Mouse (Mus musculus) macrophage (primary cell): ENCODE results near the gene Magi2. TPM values are rescaled to one million over a fixed set of nuclear protein-coding genes. Genes with fewer than 3 reads are reported as not detected.

ENCODE experiments used
- H3K27ac ChIP-seq: fragments of 350-480 bp; formaldehyde crosslinking; 2 replicates; pipeline ENCODE4 v1.9.0; 2021
- H3K36me3 ChIP-seq: fragments of 350-480 bp; formaldehyde crosslinking; 2 replicates; pipeline ENCODE4 v1.9.0; 2021; ENCODE audit errors: inconsistent target
- H3K4me3 ChIP-seq: fragments of 350-480 bp; formaldehyde crosslinking; 2 replicates; pipeline ENCODE4 v1.9.0; 2021; ENCODE audit errors: inconsistent target
- H3K79me2 ChIP-seq: fragments of 350-480 bp; formaldehyde crosslinking; 2 replicates; pipeline ENCODE4 v1.9.0; 2021; ENCODE audit errors: inconsistent target
- WGBS: methylation state at CpG from one replicate; pipeline ENCODE4 v1.1.7; 2026; ENCODE audit warnings: inconsistent platforms; ENCODE audit not compliant: missing documents; 5-methylcytosine and 5-hydroxymethylcytosine counted together
- polyA plus RNA-seq: library from polyadenylated mRNA; stranded (reverse); fragments of 250-400 nt; gene quantifications from 3 replicates; pipeline ENCODE4 v1.2.4, GENCODE M21; 2018; ENCODE audit warnings: inconsistent platforms
- total RNA-seq, 78 experiments: library from RNA; depleted of rRNA; stranded (reverse); fragments of 250-400 nt; gene quantifications; 1 replicate in 9 of 78; 2 replicates in 24 of 78; 3 replicates in 43 of 78; 4 replicates in 2 of 78; pipeline ENCODE4 v1.2.4; 2018; ENCODE audit warnings: inconsistent platforms in 56 of 78

Gene Magi2
- 1 to 10 TPM in 3 of 26 experiments, under 1 TPM in 20, not detected in 3; 0.12 to 2.6 (median 0.59) TPM for total RNA-seq (2018; cell fraction: chromatin; rRNA removed)
- total RNA-seq (2018; cell fraction: cytosol; rRNA removed) = under 1 TPM; 0.18 to 1.00 (median 0.37) TPM
- 1 to 10 TPM in 11 of 26 experiments, under 1 TPM in 14, not detected in 1; 0.18 to 4.1 (median 0.82) TPM for total RNA-seq (2018; cell fraction: nucleus; rRNA removed)
- 0.22 to 0.93 TPM (median 0.43 TPM) in 3 replicates for polyA plus RNA-seq

DNA sequence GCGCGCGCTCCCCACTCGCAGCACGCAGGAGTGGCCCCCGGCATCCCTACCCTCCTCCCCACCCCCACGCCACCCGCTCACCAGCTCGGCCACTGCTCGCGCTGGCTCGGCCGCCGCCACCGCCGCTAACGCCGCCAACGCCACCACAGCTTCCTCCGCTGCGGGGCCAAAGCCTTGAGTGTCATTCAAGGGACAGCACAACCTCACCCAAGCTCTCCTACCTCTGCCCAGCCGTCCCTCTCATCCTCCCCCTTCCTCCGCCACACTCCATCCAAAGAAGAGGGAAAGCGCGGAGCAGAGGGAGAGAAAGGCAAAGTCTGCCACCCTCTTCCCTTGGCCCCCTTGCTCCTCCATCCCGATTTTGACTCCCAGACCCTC is at the start of gene Magi2:
Gene Magi2 (plus strand): TSS at position 171 of the 378 bp plus-strand sequence.
- Histone ChIP-seq H3K79me2 (no peaks in the 10 kb centered on the region), H3K27ac (no peak within 1 kb of the TSS), H3K4me3 (no peak within 1 kb of the TSS), H3K36me3 (no peaks in the 10 kb centered on the region)
- 2% methylated on average over 16 of the region's 26 CpGs for WGBS

DNA sequence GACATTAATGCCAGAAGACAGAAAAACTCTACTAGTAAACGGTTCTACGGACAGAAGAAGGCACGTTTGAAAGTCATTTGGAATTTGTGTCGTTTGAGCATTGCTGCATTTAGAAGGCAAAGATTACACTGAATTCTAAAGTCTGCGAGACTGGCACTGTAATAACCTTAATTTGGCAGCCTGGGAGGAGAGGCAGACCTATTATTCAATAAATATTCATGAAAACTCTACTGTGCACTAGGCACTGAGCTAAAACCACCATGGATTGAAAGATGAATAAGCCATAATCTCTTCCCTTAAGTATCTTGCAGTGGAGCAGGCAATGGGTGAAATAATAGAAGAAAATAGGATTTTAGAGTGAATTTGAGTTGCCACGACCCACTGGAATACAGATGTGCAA is 48.2 kb upstream of the Magi2 start:
- Histone ChIP-seq H3K27ac (no peak overlapping the region), H3K36me3 (no peaks in the 10 kb centered on the region), H3K79me2 (no peaks in the 10 kb centered on the region), H3K4me3 (no peak overlapping the region)
- 80% methylated on average over 6 of the region's 6 CpGs for WGBS

DNA sequence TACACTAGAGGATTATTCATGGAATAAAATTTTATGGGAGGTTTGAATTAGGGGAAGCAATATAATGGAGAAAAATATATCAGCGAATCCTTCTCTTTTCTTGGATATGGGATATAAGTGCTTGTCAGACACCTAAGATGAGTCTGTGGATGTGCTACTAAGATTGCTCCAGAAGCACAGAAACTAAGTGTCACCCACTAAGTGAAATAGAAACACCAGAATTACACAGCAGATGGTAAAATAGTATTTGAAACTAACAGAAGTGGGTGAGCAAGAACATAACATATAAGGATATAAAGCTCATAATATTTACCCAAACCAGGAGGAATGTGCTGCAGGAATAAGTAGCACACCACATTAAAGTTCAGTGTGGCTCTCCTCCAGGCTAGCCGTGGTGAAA is 40.7 kb upstream of the Magi2 start:
- H3K36me3 ChIP-seq = no peaks in the 10 kb centered on the region
- WGBS = 89% methylated on average over 2 of the region's 2 CpGs
- no peak overlapping the region for H3K4me3 ChIP-seq
- no peak overlapping the region for H3K27ac ChIP-seq
- no peaks in the 10 kb centered on the region for H3K79me2 ChIP-seq

DNA sequence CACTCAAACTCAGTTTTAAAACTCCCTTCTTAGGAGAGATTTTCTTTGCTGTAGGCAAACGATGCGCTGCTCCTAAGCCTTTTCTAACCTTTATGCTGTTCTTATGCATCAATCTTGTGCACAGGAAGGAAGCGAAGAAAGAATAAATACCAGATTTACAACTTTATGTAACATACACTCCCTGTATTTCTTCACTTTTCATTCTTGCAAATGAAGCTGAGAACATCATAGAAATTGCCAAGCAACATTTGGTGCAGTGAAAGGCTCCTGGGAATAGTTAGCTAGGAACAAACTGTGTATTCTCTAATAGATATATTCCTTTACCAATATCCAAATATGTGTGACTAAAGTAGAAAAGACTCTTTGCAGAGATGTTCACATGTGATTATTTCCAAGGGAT is 15.2 kb upstream of the Magi2 start:
- 78% methylated on average over 3 of the region's 3 CpGs for WGBS
- Histone ChIP-seq H3K4me3 (no peak overlapping the region), H3K27ac (no peak overlapping the region), H3K36me3 (no peaks in the 10 kb centered on the region), H3K79me2 (no peaks in the 10 kb centered on the region)

DNA sequence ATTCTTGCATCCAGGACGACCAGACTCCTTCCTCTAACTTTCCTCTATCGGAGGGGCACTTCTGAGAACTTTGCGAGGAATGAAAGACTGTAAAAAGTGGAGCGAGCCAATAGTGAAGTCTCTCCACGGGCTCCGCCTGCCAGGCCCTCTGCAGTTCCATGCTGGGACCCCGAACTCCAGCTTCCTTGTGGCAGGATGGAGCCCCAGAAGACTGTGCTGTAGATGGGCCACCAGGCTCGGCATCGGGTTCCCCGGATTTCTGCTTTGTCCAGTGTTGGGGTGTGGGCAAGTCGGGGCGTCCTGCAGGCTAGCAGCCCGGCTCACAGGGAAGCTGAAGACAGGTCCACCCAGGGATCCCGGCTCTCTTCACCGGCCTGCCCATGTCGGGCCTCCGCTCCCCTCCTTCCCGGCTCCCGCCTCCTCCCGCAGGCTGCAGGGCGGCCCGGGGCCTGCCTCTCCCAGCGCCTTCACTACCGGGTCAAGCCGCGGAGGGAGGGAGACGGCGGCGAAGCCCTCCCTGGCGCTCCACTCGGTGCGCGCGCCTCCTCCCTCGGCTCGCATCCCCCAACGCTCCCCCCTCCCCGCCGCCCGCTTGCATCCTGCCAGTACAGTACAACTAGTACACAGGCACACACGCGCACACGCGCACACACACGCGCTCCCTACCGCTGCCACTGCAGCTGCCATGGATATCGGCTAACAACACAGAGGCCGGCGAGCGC is 531 bp upstream of the Magi2 start:
- Histone ChIP-seq H3K4me3 (no peak overlapping the region), H3K27ac (no peak overlapping the region), H3K36me3 (no peaks in the 10 kb centered on the region), H3K79me2 (no peaks in the 10 kb centered on the region)
- 7% methylated on average over 32 of the region's 51 CpGs for WGBS

DNA sequence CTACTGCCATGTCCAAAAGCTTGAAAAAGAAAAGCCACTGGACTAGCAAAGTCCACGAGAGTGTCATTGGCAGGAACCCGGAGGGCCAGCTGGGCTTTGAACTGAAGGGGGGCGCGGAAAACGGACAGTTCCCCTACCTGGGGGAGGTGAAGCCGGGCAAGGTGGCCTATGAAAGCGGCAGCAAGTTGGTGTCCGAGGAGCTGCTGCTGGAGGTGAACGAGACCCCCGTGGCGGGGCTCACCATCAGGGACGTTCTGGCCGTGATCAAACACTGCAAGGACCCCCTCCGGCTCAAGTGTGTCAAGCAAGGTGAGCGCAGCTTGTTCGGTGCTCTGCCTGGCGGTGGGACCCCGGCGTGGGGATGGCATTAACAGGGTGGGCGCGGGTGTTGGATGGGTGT is 445 bp downstream of the Magi2 start:
- no peak overlapping the region for H3K4me3 ChIP-seq
- H3K27ac ChIP-seq = no peak overlapping the region
- H3K79me2 ChIP-seq = no peaks in the 10 kb centered on the region
- WGBS = 2% methylated on average over 21 of the region's 21 CpGs
- no peaks in the 10 kb centered on the region for H3K36me3 ChIP-seq

DNA sequence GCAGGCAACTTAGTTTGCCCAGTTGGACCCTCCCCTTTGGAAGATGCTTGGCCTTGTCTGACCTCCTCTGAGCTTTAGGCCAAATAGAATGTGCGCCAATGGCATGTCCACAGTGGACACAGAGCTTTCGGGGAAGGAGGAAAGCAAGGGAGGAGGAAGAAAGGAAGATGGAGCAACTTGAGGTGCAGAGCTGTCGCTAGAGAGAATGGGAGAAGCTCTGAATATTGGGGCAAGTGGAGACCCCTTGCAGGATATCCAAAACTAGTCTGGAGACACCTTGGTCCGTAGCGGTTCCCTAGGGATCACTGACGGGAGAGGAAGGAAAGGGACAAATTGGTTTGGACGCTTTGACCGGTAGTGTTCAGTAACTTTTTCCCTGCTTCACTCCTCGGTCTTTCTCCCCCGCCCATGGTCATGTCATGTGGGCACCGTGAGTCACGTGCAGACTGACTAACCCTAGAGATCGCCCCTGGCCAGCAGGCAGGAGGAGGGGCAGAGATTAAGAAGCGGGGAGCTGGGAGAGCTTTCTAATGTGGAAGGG is 1.0 kb downstream of the Magi2 start:
- no peak overlapping the region for H3K4me3 ChIP-seq
- no peaks in the 10 kb centered on the region for H3K79me2 ChIP-seq
- no peaks in the 10 kb centered on the region for H3K36me3 ChIP-seq
- 4% methylated on average over 14 of the region's 14 CpGs for WGBS
- no peak overlapping the region for H3K27ac ChIP-seq

DNA sequence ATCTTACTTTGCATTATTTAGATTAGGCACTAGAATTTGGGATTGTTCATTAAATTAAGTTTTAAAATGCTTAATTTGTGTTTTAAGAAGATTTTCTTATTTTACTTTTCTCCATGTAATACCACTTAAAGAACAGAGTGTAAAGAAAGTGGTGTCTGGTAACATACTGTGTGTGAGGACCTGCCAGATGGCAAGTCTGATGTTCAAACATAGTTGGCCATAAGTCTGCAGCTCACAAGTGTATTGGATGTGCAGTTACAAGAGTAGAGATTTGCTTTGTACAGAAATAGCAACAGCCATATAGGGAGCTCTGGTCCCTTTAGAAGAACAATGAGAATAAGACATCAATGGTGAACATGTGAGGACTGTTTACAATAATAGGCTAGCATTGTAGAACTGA is 15.0 kb downstream of the Magi2 start:
- no peak overlapping the region for H3K27ac ChIP-seq
- no peak overlapping the region for H3K4me3 ChIP-seq
- no peaks in the 10 kb centered on the region for H3K36me3 ChIP-seq
- no peaks in the 10 kb centered on the region for H3K79me2 ChIP-seq

DNA sequence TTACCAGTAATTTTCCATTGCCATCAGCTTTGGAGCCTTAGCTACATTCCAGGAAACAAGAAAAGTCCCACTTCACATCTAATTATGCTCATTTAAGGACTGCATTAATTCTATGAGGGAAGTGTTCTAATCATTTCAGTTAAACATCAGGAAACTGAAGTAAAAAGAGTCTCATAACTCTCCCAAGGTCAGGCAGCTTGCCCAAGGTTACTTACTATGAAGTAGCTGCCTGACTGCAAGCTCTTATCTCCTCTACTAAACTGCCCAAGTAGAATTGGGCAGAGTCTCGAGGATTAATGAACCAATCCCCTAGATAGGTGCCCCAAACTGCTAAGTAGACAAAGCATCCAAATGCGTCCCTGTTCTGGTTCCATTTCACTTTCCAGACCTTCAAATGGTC is 19.6 kb downstream of the Magi2 start:
- no peak overlapping the region for H3K4me3 ChIP-seq
- H3K27ac ChIP-seq = no peak overlapping the region
- no peaks in the 10 kb centered on the region for H3K36me3 ChIP-seq
- H3K79me2 ChIP-seq = no peaks in the 10 kb centered on the region
- WGBS = 58% methylated on average over 2 of the region's 2 CpGs

DNA sequence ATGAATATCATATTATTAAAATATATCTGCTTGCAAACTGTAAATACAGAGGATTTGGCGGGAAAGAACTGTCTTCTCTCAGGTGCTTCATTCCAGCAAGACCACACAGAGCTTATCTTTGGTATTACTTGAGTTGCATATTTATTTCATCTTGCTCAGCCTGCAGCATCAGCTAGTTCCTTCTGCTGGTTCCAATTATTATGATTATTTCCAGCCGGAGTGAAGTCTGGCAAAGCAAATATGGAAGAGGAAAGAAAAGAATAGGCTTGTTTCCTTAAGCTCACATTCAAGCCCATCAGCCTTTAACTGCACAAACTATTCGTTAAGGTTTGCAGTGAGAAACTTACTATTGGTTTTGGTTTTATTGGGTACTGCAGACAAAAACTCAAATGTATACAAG is 20.4 kb downstream of the Magi2 start:
- Histone ChIP-seq H3K79me2 (no peaks in the 10 kb centered on the region), H3K27ac (no peak overlapping the region)
- WGBS = 72% methylated on average over 3 of the region's 3 CpGs

DNA sequence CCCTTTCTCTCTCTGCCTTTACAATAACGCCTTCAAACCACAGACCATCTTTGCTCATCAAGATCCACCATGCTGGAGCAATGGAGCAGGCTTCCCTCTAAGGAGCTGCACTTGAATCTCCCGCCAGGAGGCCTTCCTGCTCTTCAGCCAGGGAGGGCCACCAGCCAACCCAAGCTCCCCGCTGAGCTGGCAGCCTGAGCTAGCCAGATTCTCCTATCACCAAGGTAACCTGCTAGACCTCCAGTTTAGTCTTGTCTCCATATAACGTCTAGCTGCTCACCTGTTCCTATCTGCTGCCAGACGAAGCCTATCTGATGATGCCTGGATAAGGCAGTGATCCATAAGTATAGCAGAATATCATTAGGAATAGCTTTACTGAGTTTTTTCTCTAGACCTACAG is 36.0 kb downstream of the Magi2 start:
- 56% methylated on average over 5 of the region's 5 CpGs for WGBS
- Histone ChIP-seq H3K4me3 (no peak overlapping the region), H3K27ac (no peak overlapping the region)

More for the DNA sequence above, 20.4 kb downstream of the Magi2 start:
- no peaks in the 10 kb centered on the region for H3K36me3 ChIP-seq
- H3K4me3 ChIP-seq = no peak overlapping the region

DNA sequence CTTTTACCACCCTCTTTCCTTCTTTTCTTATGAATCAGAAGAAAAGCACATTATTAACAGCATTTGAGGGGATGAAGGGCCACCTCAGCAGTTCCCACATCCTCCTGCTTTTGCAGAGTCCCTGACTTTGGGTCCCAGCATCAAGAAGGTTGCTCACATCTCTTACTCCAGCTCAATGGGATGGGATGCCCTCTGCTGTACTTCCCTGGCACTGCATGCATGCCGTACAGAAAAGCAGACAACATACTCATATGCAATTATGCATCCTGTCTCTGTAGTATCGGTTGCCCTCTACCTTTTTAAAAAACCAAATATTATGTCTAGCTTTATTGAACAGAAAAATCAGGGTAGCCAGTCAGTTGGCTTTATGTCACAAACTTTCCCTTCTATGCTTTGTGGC is 37.8 kb downstream of the Magi2 start:
- no peak overlapping the region for H3K4me3 ChIP-seq
- H3K79me2 ChIP-seq = no peaks in the 10 kb centered on the region
- no peaks in the 10 kb centered on the region for H3K36me3 ChIP-seq
- WGBS = 70% methylated on average over 2 of the region's 2 CpGs
- no peak overlapping the region for H3K27ac ChIP-seq

More for the DNA sequence above, 36.0 kb downstream of the Magi2 start:
- no peaks in the 10 kb centered on the region for H3K36me3 ChIP-seq
- H3K79me2 ChIP-seq = no peaks in the 10 kb centered on the region

DNA sequence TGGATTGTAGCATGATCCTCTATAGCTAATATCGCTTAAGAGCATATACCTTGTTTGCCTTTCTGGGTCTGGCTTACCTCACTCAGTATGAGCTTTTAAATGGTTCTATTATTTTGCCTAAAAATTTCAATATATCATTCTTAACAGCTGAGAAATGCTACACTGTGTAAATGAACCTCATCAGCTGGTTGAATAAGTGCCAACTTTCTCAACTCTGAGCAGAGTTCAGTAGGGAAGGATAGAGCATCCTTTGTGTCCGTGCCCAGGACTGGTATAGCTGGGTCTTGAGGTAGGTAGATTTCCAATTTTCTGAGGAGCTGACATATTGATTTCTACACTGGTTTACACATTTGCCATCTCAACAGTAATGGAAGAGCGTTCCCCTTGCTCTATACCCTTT is 65.7 kb downstream of the Magi2 start:
- no peaks in the 10 kb centered on the region for H3K79me2 ChIP-seq
- H3K4me3 ChIP-seq = no peak overlapping the region
- H3K36me3 ChIP-seq = no peaks in the 10 kb centered on the region
- WGBS = 57% methylated on average over 3 of the region's 3 CpGs
- no peak overlapping the region for H3K27ac ChIP-seq

DNA sequence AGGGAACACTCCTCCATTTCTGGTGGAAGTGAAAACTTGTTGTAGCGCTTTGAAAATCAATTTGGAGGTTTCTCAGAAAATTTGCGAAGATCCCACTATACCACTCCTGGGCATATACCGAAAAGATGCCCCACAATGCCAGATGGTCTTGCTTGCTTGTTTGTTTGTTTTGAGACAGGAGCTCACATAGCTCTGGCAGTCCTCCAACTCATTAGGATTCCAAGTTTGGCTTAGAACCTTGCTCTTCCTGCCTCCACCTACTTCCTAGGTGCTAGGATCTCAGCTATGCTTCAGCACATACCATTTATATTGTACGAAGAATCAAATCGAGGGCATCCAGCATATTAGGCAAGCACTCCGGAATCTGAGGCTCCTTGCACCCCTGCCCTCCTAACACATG is 79.8 kb downstream of the Magi2 start:
- Histone ChIP-seq H3K27ac (no peak overlapping the region), H3K4me3 (no peak overlapping the region), H3K79me2 (no peaks in the 10 kb centered on the region), H3K36me3 (no peaks in the 10 kb centered on the region)
- 86% methylated on average over 6 of the region's 6 CpGs for WGBS

DNA sequence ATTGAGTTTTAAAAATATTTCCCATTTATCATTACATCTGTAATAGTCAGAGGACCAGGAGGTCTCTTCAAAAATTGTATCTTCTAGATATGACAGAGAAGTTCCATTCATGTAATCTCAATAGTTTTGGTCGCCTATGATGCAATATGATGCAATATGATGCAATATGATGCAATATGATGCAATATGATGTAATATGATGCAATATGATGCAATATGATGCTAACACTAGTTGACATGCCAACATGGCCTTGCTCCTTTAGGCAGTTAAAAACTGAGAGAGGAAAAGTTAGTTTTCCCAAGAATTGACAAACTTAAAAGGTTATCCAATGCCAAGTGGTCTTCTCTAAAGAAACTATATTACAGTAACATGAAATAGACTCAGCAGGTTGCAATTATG is 83.0 kb downstream of the Magi2 start:
- Histone ChIP-seq H3K36me3 (no peaks in the 10 kb centered on the region), H3K27ac (no peak overlapping the region), H3K79me2 (no peaks in the 10 kb centered on the region), H3K4me3 (no peak overlapping the region)
- 70% methylated on average over 1 of the region's 1 CpGs for WGBS
